Mouse (Mus musculus) MEL (cell line): ENCODE measurements at regions not wholly inside any gene's neighbourhood (a gene's known extent, or its start where the extent isn't known, plus 50 kb on each side); places are given as distances from the start of the nearest gene placed in this dataset.

Source experiments
- CTCF ChIP-seq, 3 experiments: IDR thresholded peaks in 2 of 3; conservative IDR thresholded peaks in 1 of 3; 2 replicates each; pipeline ENCODE4 v1.5.1; 2011 to 2012; ENCODE audit warnings: low read length in 3 of 3, low read depth in 2 of 3, mild to moderate bottlenecking in 2 of 3, improper control_type of control experiment in 1 of 3, inconsistent platforms in 1 of 3, mixed read lengths in 1 of 3, moderate library complexity in 1 of 3; ENCODE audit not compliant: control insufficient read depth in 1 of 3, insufficient read depth in 1 of 3, poor library complexity in 1 of 3, severe bottlenecking in 1 of 3
- KAT2A ChIP-seq: conservative IDR thresholded peaks from 2 replicates; pipeline ENCODE4 v1.6.1; 2012; ENCODE audit warnings: low read depth, low read length, improper control_type of control experiment, inconsistent platforms
- POLR2A ChIP-seq, 2 experiments: IDR thresholded peaks; 2 replicates each; pipeline ENCODE4 v1.6.1; 2011 to 2012; ENCODE audit warnings: low read length in 2 of 2, mild to moderate bottlenecking in 2 of 2, control low read depth in 1 of 2, improper control_type of control experiment in 1 of 2, low read depth in 1 of 2, moderate library complexity in 1 of 2; ENCODE audit not compliant: control insufficient read depth in 1 of 2, insufficient read depth in 1 of 2, poor library complexity in 1 of 2

DNA sequence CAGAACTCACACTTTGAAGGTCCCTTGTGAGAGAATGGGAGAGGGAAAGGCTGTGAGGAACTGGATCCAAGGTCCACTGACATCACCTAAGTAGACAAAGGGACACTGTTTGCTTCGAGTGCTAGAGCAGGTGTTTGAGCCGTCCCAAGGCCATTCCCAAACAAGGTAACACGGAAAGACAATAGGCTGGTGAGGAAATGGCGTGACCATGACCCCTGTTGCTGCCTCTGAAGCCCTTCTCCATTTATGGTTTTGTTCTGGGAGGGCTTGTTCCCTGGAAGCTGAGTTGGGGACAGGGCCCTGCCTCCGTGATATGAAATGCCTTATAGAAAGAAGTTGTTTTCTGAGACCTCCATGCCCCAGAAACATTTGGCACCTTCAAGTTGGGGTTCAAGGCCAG is 130.6 kb downstream of the Psmg1 start:
- TF ChIP-seq KAT2A (no peak), POLR2A (IDR thresholded peaks at IDR 0.05; ENCODE audit: control insufficient read depth in 1 of 2, insufficient read depth in 1 of 2, low read depth in 1 of 2, low read length in 2 of 2, poor library complexity in 1 of 2) (no peak), CTCF (IDR thresholded peaks at IDR 0.05 in 2 of 3, conservative IDR thresholded peaks at IDR 0.05 in 1 of 3; ENCODE audit: control insufficient read depth in 1 of 3, insufficient read depth in 1 of 3, low read depth in 2 of 3, low read length in 3 of 3, poor library complexity in 1 of 3, severe bottlenecking in 1 of 3) (no peak)
